Mouse (Mus musculus): ENCODE measurements around the gene Orm3.

GRCm38 (mm10) chr4:63348524-63348923, 7.4 kb upstream of the Orm3 start:
- TF ChIP-seq POLR2A (IDR thresholded peaks at IDR 0.05; ENCODE audit: insufficient read length, low read depth): no peak
- no peak for TF ChIP-seq USF1 (IDR thresholded peaks at IDR 0.05; ENCODE audit: low read depth)
- no peak for TF ChIP-seq MYOD1 (IDR thresholded peaks at IDR 0.05; ENCODE audit: control insufficient read depth in 1 of 3, insufficient read length in 2 of 3, low read depth in 2 of 3)
- no peak for TF ChIP-seq MAX (IDR thresholded peaks at IDR 0.05; ENCODE audit: low read depth)
- TF ChIP-seq E2F4 (IDR thresholded peaks at IDR 0.05; ENCODE audit: insufficient read depth): no peak
- no peak for TF ChIP-seq SRF (IDR thresholded peaks at IDR 0.05; ENCODE audit: control insufficient read depth, insufficient read length, low read depth)
- no peak for TF ChIP-seq POLR2AphosphoS2 (IDR thresholded peaks at IDR 0.05; ENCODE audit: insufficient read length, low read depth)
- no peak for TF ChIP-seq TCF3 (IDR thresholded peaks at IDR 0.05; ENCODE audit: insufficient read length, low read depth)
- no peak for TF ChIP-seq TCF12 (IDR thresholded peaks at IDR 0.05; ENCODE audit: insufficient read depth, poor library complexity, severe bottlenecking)
